ENCODE assay signal across 22 mouse cellular contexts in genomic region chr16:91029901-91030300, GRCm38 (mm10). TPM values are rescaled to one million over a fixed set of nuclear protein-coding genes. Genes with fewer than 3 reads are reported as not detected.
DNase-seq lines count a peak whose midpoint lies in the region; ATAC-seq lines count a peak whose summit lies in the region.
"Had no signal": no experiment of that assay in that cellular context is flagged by ENCODE, and none has a peak within 500 bp of the region (broad histone marks: within the 10 kb centered on the region; RNA-seq: fewer than 3 reads in every experiment).

No protein-coding gene starts in this region.

- no peak overlapping the region for H3K4me3 ChIP-seq in midbrain, embryonic 11.5 days (ENCODE audit: low read depth, low read length)
- H3K4me3 ChIP-seq in midbrain, embryonic 16.5 days (ENCODE audit: low read depth, low read length) = no peak overlapping the region
- H3K4me3 ChIP-seq: embryonic facial prominence, embryonic 13.5 days; embryonic facial prominence, embryonic 15.5 days; erythroblast, embryonic 14.5 days; forebrain, embryonic 10.5 days; forebrain, embryonic 12.5 days had no signal

- ATAC-seq in midbrain, embryonic 11.5 days (ENCODE audit: low FRiP score) = no peak
- no peak for ATAC-seq in midbrain, embryonic 16.5 days
- ATAC-seq: activated CD4-positive, CD25-positive, alpha-beta regulatory T cell, adult 4 months; forebrain, embryonic 14.5 days; forebrain, embryonic 16.5 days had no signal

- no peak overlapping the region for H3K9ac ChIP-seq in midbrain, embryonic 11.5 days (ENCODE audit: low read length)
- H3K9ac ChIP-seq in midbrain, embryonic 16.5 days (ENCODE audit: low read depth, low read length) = no peak overlapping the region
- H3K9ac ChIP-seq: embryonic facial prominence, embryonic 13.5 days; embryonic facial prominence, embryonic 15.5 days; forebrain, embryonic 12.5 days had no signal

- H3K27me3 ChIP-seq in midbrain, embryonic 11.5 days (ENCODE audit: control insufficient read depth, insufficient read depth, low read length) = no peaks in the 10 kb centered on the region
- H3K27me3 ChIP-seq in midbrain, embryonic 16.5 days (ENCODE audit: control insufficient read depth, insufficient read depth, low read depth, low read length) = no peaks in the 10 kb centered on the region
- H3K27me3 ChIP-seq: embryonic facial prominence, embryonic 13.5 days; embryonic facial prominence, embryonic 15.5 days; forebrain, embryonic 12.5 days had no signal

- no peak overlapping the region for H3K27ac ChIP-seq in midbrain, embryonic 11.5 days (ENCODE audit: low read depth, low read length)
- H3K27ac ChIP-seq in midbrain, embryonic 16.5 days (ENCODE audit: low read length) = no peak overlapping the region
- H3K27ac ChIP-seq: embryonic facial prominence, embryonic 13.5 days; embryonic facial prominence, embryonic 15.5 days; forebrain, embryonic 10.5 days; forebrain, embryonic 12.5 days had no signal

- H3K9me3 ChIP-seq in midbrain, embryonic 11.5 days (ENCODE audit: control insufficient read depth, low read length) = no peaks in the 10 kb centered on the region
- H3K9me3 ChIP-seq in midbrain, embryonic 16.5 days (replicated peaks; ENCODE audit: control insufficient read depth, low read length, poor library complexity, severe bottlenecking) = no peaks in the 10 kb centered on the region
- H3K9me3 ChIP-seq: embryonic facial prominence, embryonic 13.5 days; embryonic facial prominence, embryonic 15.5 days; forebrain, embryonic 10.5 days; forebrain, embryonic 12.5 days had no signal

- peak; percentile 60 for DNase-seq in midbrain, embryonic 11.5 days (ENCODE audit: low spot score, missing footprints)
- DNase-seq in ES-CJ7 (ENCODE audit: low read depth, low spot score) (peak; percentile 21), liver (no peak)
- no peak for DNase-seq in thymus, postnatal 0 days (ENCODE audit: low spot score)
- DNase-seq: adrenal gland, adult 8-10 months; adrenal gland, postnatal 14 days; adrenal gland, postnatal 36 days; cerebellum, adult 11-12 months; cerebellum, adult 2 months; cerebellum, adult 9-10 months; cerebellum, postnatal 14 days; cerebellum, postnatal 36 days; embryo, embryonic 11 days had no signal

- H3K36me3 ChIP-seq in midbrain, embryonic 11.5 days (ENCODE audit: control insufficient read depth, insufficient read depth, low read length) = peaks cover 37% of the 10 kb centered on the region
- H3K36me3 ChIP-seq in midbrain, embryonic 16.5 days (ENCODE audit: control insufficient read depth, insufficient read depth, low read length) = peaks cover 57% of the 10 kb centered on the region

- H3K4me2 ChIP-seq in midbrain, embryonic 11.5 days = no peak overlapping the region
- no peak overlapping the region for H3K4me2 ChIP-seq in midbrain, embryonic 16.5 days (ENCODE audit: low read length)
- H3K4me2 ChIP-seq: embryonic facial prominence, embryonic 13.5 days; embryonic facial prominence, embryonic 15.5 days; forebrain, embryonic 12.5 days had no signal

- WGBS in midbrain, embryonic 11.5 days = 90% methylated on average over 2 of the region's 2 CpGs
- WGBS in midbrain, embryonic 16.5 days = 77% methylated on average over 2 of the region's 2 CpGs

- no peaks in the 10 kb centered on the region for H3K4me1 ChIP-seq in midbrain, embryonic 11.5 days (ENCODE audit: control insufficient read depth, insufficient read depth, low read length)
- H3K4me1 ChIP-seq in midbrain, embryonic 16.5 days (ENCODE audit: control insufficient read depth, insufficient read depth, low read length) = no peaks in the 10 kb centered on the region
- H3K4me1 ChIP-seq: embryonic facial prominence, embryonic 13.5 days; embryonic facial prominence, embryonic 15.5 days; forebrain, embryonic 10.5 days; forebrain, embryonic 12.5 days had no signal

RNA-seq across cellular contexts. Expression of gene Paxbp1, which starts 14.4 kb away (rescaled TPM):
- polyA plus RNA-seq in midbrain, embryonic 11.5 days (2014; fragmentation: Nextera tagmentation; extraction: Ambion mirVana) = 86.4 and 97.2 TPM in 2 replicates
- polyA plus RNA-seq in midbrain, embryonic 16.5 days (2015; fragmentation: Nextera tagmentation; extraction: Ambion mirVana) = 72.3 and 84.0 TPM in 2 replicates
- 38.9 and 42.5 TPM in 2 replicates for polyA plus RNA-seq in thymus, postnatal 0 days (2015; fragmentation: Nextera tagmentation; extraction: Ambion mirVana)

RNA-seq across cellular contexts. Expression of gene Synj1, which starts 18.8 kb away (rescaled TPM):
- 23.3 and 27.0 TPM in 2 replicates for polyA plus RNA-seq in midbrain, embryonic 11.5 days (2014; fragmentation: Nextera tagmentation; extraction: Ambion mirVana)
- 52.1 and 55.7 TPM in 2 replicates for polyA plus RNA-seq in midbrain, embryonic 16.5 days (2015; fragmentation: Nextera tagmentation; extraction: Ambion mirVana)
- 11.5 and 16.2 TPM in 2 replicates for polyA plus RNA-seq in thymus, postnatal 0 days (2015; fragmentation: Nextera tagmentation; extraction: Ambion mirVana)

Comparison
In these comparisons a context has a peak if more than half of its experiments do, and no peak if none do; other contexts are left out.
1. DNase-seq: peak in midbrain, embryonic 11.5 days (single experiment) and ES-CJ7 (single experiment); none in thymus, postnatal 0 days (single experiment) and liver (single experiment).